Mouse (Mus musculus): ENCODE measurements around the gene Bcdin3d. TPM values are rescaled to one million over a fixed set of nuclear protein-coding genes. Genes with fewer than 3 reads are reported as not detected.
A peak's percentile ranks its signal among the peaks of the same experiment; 100 is the strongest.

Bcdin3d gene
- total RNA-seq, 2 experiments from 2014 or later: 3.6 to 4.2 TPM

DNA sequence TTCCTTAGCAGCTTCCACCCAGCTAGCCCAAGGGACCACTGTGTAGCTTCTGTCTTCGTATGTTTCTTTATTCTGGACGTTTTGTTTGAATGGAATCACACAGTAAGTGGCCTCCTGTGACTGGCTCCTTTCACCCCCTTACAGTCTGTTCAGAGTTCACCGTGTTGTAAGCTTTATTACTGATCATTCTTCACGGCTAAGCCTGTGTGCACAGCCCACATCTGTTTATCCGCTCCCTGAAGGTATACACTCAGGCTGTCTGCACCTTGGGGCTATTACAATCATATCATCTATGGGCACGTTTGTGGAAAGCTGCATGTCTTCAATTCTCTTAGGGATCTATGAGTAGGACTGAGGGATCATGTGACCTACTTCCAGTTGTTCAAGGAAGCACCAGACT, 29.0 kb downstream of the Bcdin3d start:
- no peak for ATAC-seq (replicated peaks; ENCODE audit: poor library complexity, severe bottlenecking)

DNA sequence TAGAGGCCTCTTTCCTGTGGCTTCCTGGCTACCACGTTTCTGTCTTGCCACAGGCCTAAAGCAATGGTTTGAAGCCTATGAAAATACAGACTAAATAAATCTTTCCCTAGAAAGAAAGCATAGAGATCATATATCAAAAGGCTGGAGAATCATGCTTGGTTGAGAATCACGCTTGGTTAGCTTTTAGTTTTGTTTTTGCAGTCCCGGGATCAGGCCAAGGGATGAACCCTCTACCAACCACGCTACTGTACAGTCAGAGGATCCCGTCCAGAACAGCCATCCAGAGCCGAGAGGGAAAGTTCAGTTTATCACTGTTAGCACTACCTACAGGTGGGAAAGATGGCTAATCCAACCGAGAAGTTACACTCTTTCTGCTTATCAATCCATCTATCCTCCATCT, 32.2 kb downstream of the Bcdin3d start:
- ATAC-seq (replicated peaks; ENCODE audit: poor library complexity, severe bottlenecking): no peak

DNA sequence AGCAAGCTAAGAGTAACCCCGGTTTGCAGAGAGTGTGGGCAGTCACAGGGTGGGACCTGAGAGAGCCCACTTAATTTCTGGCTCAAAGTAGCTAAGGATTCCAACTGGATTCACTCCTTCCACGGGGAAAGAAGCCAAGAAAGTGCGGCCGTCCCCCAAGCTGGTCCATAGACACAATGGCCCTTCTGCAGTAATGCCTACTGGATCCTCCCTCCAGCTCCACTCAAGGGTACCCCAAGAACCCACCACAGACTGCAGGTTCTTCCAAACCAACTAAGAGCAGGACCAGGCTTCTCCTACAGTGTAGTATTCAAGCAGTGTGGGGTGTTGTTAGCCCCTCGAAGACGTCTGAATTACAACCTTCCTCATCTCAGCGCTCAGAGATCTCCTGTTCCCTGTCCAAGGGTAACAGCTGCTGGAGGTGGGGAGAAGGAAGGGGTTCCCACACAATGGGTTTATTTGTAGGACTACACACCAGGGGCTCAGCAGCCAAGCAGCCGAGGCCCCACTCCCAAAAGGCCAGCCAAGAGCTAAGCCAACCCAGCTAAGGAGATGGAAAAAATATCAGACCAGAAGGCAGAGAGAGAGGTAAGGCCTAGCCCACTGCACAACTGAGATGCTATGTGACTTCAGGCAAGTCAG, 33.6 kb downstream of the Bcdin3d start:
- no peak for ATAC-seq (replicated peaks; ENCODE audit: poor library complexity, severe bottlenecking)

DNA sequence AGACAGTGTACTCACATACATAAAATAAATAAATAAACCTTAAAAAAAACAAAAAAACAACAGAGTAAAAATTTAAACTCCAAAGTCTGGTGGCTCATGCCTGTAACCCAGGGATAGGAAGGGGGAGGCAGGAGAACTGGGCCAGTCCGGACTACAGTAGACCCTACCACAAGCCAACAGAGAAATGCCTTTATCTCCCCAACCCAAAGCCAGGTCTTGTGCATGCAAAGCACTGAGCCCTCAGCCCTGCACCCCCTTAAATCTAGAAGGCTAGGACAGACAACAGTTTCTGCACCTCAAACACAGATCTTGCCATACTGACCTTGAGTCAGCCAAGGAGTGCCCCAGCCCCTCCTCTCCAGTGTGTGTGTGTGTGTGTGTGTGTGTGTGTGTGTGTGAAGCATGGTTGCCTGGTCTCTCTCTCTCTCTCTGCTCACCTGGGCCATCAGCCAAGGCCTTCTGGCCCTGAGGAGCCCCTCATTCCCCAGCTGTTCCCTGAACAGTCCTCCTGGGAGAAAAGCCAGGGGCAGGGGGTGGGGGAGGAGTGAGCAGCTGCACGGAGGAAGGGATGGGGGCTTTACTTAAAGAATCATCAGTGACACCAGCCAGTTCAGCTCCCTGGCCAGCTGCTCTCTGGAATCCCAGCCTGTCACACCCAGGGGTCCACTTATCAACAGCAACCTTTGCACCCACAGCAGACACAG, 34.3 kb downstream of the Bcdin3d start:
- no peak for ATAC-seq (replicated peaks; ENCODE audit: poor library complexity, severe bottlenecking)

DNA sequence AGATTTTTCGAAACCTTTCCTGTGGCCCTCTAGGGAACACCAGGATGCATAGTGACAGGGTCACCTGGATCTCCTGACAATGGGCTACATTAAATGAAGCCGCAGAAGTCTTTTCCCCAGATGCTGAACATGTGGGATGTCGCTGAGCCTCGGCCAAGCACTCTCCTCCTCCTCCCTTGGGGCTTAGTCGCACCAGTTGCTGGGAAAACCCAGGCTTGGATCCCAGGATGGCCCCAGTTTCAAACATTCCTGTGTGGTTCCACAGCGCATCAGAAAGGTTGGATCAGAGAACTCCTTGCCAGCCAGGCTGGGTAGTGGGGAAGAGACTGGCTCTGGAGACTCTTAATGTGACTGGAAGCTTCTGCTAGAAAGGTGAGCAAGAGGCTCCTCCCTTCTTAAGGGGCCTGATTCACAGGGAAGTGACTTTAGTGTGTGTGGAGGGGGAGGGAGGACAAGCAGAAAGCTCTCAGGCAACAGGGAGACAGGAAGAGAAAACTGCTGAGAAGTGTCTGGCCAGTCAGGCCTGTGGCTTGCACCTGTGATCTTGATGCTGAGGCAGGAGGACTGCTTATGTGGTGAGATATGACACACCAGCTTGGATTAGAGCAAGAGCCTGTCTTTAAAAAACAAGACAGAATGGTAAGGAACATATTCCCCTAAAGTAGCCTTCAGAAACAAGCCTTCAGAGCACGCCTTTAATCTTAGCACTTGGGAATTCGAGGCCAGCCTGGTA, 35.4 kb downstream of the Bcdin3d start:
- ATAC-seq (replicated peaks; ENCODE audit: poor library complexity, severe bottlenecking): no peak

DNA sequence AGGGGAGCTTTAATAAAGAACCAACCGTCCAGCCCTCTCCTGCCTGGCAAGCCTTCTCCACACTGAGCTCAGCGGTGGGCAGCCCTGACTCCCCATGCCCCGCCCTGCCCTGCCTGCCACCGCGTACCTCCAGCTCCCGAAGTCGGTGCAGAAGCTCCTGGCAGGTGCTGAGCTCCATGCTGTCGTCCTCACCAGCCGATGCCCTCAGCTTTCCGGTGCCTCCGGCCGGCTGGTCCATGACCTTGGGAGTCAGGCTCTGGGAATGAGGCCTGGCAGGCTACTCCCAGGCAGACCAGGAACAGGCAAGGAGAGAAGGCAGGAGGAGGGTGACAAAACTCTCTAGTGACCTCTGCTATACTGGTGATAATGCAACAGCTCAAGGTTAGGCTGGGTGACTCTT, 40.6 kb downstream of the Bcdin3d start:
- ATAC-seq (replicated peaks; ENCODE audit: poor library complexity, severe bottlenecking): no peak

DNA sequence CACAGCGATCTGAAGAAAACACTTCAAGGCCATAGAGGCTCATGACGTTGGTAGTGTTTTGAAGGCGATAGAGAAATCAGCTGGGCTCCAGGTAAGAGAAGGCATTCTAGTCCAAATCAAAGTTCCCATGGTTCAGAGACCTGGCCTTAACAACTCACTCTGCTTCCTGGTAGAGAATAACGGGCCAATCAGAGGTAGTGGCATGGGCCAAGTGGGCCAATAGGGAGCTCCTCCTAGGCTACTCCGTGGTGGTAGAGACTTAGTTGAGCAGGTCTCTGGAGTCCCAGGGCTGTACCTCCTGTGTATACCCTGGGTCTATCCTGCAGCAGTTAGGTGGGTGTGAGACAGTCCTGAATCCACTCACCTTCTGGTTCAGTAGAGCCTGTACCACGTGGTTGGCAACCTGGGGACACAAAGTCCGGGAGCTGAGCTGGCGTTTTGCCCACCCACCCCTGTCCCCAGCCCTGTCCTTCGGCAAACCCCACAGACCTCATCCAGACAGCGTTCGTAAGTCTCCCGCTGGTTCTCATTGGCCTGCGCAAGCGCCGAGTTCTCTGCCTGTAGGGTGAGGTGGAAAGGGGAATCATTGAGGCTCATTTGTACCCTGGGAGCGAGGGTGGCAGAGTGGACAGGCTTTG, 41.3 kb downstream of the Bcdin3d start:
- no peak for ATAC-seq (replicated peaks; ENCODE audit: poor library complexity, severe bottlenecking)

DNA sequence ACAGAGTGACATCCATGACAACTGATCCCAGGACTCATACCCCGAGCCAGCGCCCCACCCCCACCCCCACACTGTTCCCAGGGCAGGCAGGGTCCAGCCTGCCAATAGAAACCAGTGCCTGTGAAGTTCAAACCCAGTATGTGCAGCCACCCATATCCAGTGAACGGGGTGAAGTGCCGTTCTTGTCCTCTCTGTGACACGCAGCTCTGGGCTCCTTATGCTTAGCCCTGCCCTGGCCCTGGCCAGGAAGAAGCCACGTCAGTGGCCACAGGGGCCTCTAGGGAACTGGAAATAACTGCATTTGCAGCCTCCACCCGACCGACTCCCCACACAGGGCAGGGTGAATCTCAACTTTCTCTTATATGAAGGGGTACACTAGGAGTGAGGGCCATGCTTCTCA, 42.6 kb downstream of the Bcdin3d start:
- no peak for ATAC-seq (replicated peaks; ENCODE audit: poor library complexity, severe bottlenecking)

DNA sequence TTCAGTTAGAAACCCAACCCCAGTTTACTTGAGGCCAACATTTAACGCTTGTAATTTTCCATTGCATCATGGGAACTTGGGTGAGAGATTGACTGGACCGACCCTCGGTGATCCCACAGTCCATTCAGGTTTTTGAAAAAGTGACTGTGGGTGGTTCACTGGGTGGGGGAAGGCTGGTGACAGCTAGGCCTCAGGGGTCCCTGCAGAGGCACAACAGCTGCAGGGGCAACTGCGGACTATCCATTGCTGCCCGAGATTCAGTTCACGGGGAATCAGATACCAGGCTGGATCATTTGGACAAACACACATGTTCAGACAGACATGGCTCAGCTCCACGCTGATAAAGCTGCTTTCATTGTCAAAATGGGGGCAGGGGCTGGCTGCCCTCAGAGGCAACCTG, 43.0 kb downstream of the Bcdin3d start:
- no peak for ATAC-seq (replicated peaks; ENCODE audit: poor library complexity, severe bottlenecking)

DNA sequence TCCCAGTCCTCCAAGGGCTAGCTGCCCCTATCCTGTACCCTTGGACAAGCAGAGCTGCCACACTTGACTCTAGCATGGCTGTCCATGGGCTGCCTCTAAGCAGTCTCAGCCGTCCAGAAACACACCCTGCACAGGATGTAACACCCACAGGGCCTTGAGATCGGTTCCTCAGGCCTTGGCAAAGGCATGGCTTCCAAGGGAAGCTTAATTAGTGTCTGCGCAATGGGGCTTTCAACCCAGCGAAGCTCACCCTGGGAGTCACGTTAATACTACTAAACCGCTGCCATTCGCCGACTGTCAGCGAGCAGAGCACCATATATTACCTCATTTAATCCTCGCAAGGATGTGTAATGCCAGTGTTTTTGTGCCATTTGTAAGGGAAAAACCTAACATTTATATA, 43.5 kb downstream of the Bcdin3d start:
- no peak for ATAC-seq (replicated peaks; ENCODE audit: poor library complexity, severe bottlenecking)

DNA sequence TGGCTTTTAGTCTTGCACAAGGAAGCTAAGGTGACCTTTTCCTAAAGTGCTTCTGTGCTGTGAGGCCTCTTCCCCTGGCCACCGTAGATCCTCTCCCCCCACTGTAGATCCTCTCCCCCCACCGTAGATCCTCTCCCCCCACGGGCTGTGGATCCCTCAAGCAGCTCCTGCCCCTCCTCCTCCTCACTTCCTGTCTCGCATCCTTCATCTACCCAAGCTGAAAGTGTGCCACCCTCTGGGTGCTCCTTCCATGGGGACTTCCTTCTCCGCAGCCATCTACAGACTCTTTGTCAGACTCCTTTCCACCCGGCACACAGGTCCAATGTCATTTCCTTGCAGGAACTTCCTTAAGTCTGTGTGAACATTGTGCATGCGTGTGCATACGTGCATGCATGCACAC, 44.1 kb downstream of the Bcdin3d start:
- ATAC-seq (replicated peaks; ENCODE audit: poor library complexity, severe bottlenecking): no peak

DNA sequence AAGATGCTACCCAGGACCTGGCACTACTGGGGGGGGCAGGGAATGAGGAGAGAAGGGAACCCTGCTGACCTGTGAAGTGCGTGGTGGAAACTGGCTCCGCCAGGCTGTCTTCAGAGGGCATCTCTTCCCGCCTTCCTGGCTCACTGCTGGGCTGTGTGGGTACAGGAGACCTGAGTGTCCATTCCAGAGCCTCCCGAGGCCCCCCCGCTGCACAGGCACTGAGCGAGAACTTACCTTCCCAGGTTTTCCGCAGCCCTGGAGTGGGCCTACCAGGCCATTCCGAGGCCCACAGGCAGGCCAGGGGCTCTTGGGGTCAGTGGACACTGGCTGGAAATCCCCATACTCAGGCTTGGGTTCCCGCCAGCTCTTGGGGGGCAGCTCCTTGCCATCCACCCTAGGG, 50.6 kb downstream of the Bcdin3d start:
- no peak for ATAC-seq (replicated peaks; ENCODE audit: poor library complexity, severe bottlenecking)

DNA sequence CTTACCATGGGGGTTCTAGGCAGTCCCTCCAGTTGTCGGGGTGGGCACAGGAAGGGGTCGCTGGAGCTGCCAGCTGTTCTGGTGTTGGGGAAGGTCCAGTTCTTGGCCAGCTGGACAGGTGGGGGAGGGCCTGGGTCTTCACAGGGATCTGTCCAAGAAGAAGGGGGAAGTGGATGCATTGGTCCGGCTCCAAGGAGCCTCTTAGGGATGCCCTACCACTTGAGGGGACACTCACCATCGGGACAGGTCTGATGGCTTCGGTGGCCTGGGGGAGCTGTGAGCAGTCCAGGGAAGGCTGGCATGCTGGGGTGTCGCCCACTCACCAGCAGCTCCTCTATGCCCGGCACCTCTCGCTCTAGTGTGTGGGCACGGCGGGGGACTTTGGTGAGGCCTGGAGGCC, 51.4 kb downstream of the Bcdin3d start:
- no peak for ATAC-seq (replicated peaks; ENCODE audit: poor library complexity, severe bottlenecking)

DNA sequence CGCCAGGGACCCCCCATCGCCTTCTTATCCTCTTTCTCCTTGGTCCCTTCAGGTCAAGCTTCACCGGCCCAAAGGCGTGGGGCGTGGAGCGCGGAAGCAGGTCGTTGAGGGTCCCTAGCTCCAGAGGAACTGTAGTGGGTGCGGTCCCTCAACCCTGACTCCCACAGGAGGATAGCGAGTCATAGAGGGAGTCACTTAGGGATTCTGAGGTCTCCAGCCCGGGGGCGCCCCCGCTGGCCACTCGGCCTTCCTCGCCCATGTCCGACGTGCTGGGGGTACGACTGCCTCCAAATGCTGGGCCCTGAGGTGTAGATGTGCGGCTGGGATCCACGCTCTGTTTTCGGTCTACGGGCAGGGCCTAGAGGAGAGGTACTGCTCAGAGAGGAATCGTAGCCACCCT, 52.0 kb downstream of the Bcdin3d start:
- no peak for ATAC-seq (replicated peaks; ENCODE audit: poor library complexity, severe bottlenecking)

DNA sequence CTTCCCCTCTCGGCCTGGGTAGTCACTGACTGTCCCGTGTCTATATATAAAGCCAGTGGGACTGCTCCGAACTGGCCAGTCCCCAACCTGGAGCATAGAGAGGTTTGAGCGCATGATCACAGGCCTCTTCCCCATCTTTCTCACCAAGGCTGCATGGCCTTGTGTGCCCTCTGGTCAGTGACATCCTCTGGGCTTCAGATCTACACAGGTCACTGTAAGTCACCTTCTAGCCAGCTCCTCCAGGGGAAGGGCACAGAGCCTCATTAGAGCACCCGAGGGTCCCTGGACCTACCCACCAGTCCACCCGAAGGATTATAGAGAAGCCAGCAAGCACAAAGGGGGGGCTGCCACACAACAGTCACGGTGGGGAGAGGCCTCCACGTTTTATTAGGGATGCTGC, 52.9 kb downstream of the Bcdin3d start:
- ATAC-seq (replicated peaks; ENCODE audit: poor library complexity, severe bottlenecking): no peak

DNA sequence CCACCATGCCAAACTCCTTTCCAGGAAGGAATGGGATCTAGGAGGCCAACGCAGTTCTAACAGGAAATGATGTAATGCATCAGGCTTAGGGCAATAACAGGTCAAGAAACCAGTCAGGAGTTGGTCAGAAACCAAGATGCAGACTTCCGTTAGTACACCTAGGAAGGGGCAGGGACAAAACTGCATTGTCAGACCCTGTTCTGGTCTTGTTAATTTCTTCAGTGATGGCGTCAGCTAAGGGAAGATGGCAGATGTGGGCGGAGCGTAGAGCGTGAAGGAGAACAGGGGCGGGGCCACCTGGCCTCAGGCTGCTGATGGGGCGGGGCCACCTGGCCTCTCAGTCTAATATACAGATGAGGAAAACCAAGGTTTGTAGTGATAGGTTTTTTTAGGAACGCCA, 53.4 kb downstream of the Bcdin3d start:
- ATAC-seq (replicated peaks; ENCODE audit: poor library complexity, severe bottlenecking): peak; percentile 61

DNA sequence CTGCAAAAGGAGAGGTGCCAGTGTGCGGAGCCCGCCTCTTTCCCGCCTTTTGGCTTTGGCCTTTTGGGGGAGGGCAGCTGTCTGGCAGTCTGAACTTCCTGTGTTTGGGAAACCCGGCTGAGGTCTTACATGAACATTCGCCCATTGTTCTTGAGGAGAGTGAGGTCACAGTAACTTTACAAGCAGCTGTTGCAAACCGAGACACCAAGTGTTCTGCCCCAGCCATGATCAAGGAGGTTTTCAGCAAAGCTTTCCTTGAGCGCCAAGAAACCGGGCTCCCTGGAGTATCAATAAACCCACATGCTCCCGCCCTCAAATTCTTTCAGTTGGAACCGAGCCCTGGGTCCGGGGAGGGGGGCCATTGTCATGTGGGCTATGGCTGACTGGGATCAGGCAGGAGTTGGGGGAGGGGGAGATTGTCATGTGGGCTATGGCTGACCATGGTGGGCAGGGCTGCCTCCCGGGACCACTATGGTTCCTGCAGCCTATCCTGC, 54.0 kb downstream of the Bcdin3d start:
- peak; percentile 23; the same call in 1 of the 2 replicates for ATAC-seq (replicated peaks; ENCODE audit: poor library complexity, severe bottlenecking)

DNA sequence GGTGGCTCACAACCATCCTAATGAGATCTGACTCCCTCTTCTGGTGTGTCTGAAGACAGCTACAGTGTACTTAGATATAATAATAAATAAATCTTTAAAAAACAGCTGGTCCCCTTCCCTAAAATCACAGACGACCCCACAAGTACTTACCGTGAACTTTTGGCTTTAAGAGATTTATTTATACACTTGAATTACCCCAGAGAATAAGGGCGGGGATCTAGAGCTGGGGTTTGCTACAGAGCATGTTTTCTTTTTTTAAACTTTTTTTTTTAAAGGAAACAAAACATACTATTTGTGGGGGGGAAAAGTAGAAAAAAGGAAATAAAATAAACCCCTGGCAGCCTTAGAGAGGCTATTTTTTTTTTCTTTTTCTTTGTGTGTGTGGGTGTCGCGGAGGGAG, 54.4 kb downstream of the Bcdin3d start:
- no peak for ATAC-seq (replicated peaks; ENCODE audit: poor library complexity, severe bottlenecking)

Measured in granulocyte monocyte progenitor cell, adult 5-6 weeks (primary cell).